Mouse (Mus musculus): ENCODE data around the gene Rabep2.

DNA sequence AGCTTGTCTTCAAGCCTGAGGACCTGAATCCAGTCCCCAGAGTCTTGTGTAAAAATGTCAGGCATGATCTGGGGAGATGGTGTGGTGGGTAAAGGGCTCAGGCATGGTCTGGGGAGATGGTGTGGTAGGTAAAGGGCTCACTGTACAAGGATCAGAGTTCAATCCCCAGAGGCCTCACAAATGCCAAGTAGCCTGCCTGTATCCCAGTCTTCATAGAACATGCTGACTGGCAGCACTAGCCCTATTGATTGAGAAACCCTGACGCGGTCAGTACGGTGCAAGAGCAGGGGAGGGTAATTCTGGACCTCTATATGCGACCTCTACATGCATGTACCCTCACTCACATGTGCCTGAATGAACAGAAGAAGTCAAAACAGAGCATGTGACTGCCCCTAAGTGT is 11.0 kb upstream of the Rabep2 start:
- TF ChIP-seq CTCF (conservative IDR thresholded peaks at IDR 0.05 in 1 of 2, IDR thresholded peaks at IDR 0.05 in 1 of 2; ENCODE audit: low read depth in 2 of 2, low read length in 2 of 2): no peak
- no peak for TF ChIP-seq TCF12 (IDR thresholded peaks at IDR 0.05; ENCODE audit: low read depth, low read length)
- TF ChIP-seq CHD2 (IDR thresholded peaks at IDR 0.05; ENCODE audit: low read length): no peak
- no peak for TF ChIP-seq TBP (conservative IDR thresholded peaks at IDR 0.05; ENCODE audit: low read depth, low read length)
- TF ChIP-seq EP300 (IDR thresholded peaks at IDR 0.05; ENCODE audit: low read length): no peak
- TF ChIP-seq E2F4 (IDR thresholded peaks at IDR 0.05; ENCODE audit: insufficient replicate concordance, low read depth, low read length): no peak
- no peak for TF ChIP-seq RAD21 (IDR thresholded peaks at IDR 0.05; ENCODE audit: low read depth, low read length)
- 0 out of 2 replicates have a peak, but pooled peaks have one; percentile 6 for TF ChIP-seq POLR2A (IDR thresholded peaks at IDR 0.05; ENCODE audit: low read depth, low read length)
- TF ChIP-seq ELF1 (IDR thresholded peaks at IDR 0.05; ENCODE audit: low read depth, low read length): no peak

All from CH12.LX (cell line).